Mouse (Mus musculus) kidney, embryonic 15.5 days (tissue): ENCODE data around the gene Psmd9. TPM values are rescaled to one million over a fixed set of nuclear protein-coding genes. Genes with fewer than 3 reads are reported as not detected.
A peak's percentile ranks its signal among the peaks of the same experiment; 100 is the strongest.

Experiments used
- ATAC-seq: fragments of 200-750 bp; cut with Nextera tagmentation; replicated peaks from 2 replicates; pipeline ENCODE4 v1.8.0; 2017; ENCODE audit warnings: moderate TSS enrichment; ENCODE audit not compliant: low FRiP score
- H3K27ac ChIP-seq: fragments of 300-500 bp; sonication (generic); 2 replicates; pipeline ENCODE4 v1.5.1; 2015; ENCODE audit warnings: mild to moderate bottlenecking, inconsistent platforms
- H3K27me3 ChIP-seq: fragments of 300-500 bp; sonication (generic); 2 replicates; pipeline ENCODE4 v1.6.1; 2015; ENCODE audit warnings: inconsistent platforms
- H3K36me3 ChIP-seq: fragments of 300-500 bp; sonication (generic); 2 replicates; pipeline ENCODE4 v1.6.1; 2015; ENCODE audit warnings: inconsistent platforms
- H3K4me1 ChIP-seq: fragments of 300-500 bp; sonication (generic); 2 replicates; pipeline ENCODE4 v1.6.1; 2015; ENCODE audit warnings: inconsistent platforms
- H3K4me2 ChIP-seq: fragments of 300-500 bp; sonication (generic); 2 replicates; pipeline ENCODE4 v1.6.1; 2015; ENCODE audit warnings: moderate library complexity, mild to moderate bottlenecking, inconsistent platforms
- H3K4me3 ChIP-seq: fragments of 300-500 bp; sonication (generic); replicated peaks from 2 replicates; pipeline ENCODE4 v1.5.1; 2015; ENCODE audit warnings: mild to moderate bottlenecking, inconsistent platforms
- H3K9ac ChIP-seq: fragments of 300-500 bp; sonication (generic); 2 replicates; pipeline ENCODE4 v1.6.1; 2015; ENCODE audit warnings: mild to moderate bottlenecking, inconsistent platforms
- H3K9me3 ChIP-seq: fragments of 300-500 bp; sonication (generic); replicated peaks from 2 replicates; pipeline ENCODE4 v1.6.1; 2016; ENCODE audit warnings: inconsistent platforms
- WGBS: fragments of 180-500 bp; shearing (Covaris S2); methylation state at CpG from one replicate; pipeline ENCODE4 v1.1.7; 2015; ENCODE audit warnings: mixed read lengths; 5-methylcytosine and 5-hydroxymethylcytosine counted together
- polyA plus RNA-seq: library from polyadenylated mRNA; unstranded; fragments of >200 nt; fragmentation: Nextera tagmentation; extraction: Ambion mirVana; gene quantifications from 2 replicates; pipeline ENCODE4 v1.2.1, GENCODE M21; 2015

Psmd9 gene
- polyA plus RNA-seq, 1 experiment from 2014 or later = 90.5 TPM

- Histone ChIP-seq H3K27ac (no peak overlapping the region), H3K9ac (no peak overlapping the region), H3K4me3 (no peak overlapping the region), H3K9me3 (no peaks in the 10 kb centered on the region), H3K4me2 (no peak overlapping the region), H3K4me1 (peaks cover 33% of the 10 kb centered on the region), H3K36me3 (no peaks in the 10 kb centered on the region), H3K27me3 (no peaks in the 10 kb centered on the region)
- ATAC-seq = peak; percentile 69; the same call in 1 of the 2 replicates
- WGBS = 61% methylated on average over 23 of the region's 23 CpGs
These were observed 128.0 kb downstream of the Psmd9 start for GRCm38 (mm10) chr5:123296972-123297754.

GRCm38 (mm10) chr5:123297830-123298229 lies 128.6 kb downstream of the Psmd9 start:
- no peak overlapping the region for H3K4me2 ChIP-seq
- no peaks in the 10 kb centered on the region for H3K9me3 ChIP-seq
- 71% methylated on average over 7 of the region's 7 CpGs for WGBS
- H3K27ac ChIP-seq = no peak overlapping the region
- H3K4me3 ChIP-seq = no peak overlapping the region
- no peak overlapping the region for H3K9ac ChIP-seq
- no peak for ATAC-seq
- H3K4me1 ChIP-seq = peaks cover 37% of the 10 kb centered on the region
- H3K36me3 ChIP-seq = no peaks in the 10 kb centered on the region
- no peaks in the 10 kb centered on the region for H3K27me3 ChIP-seq

GRCm38 (mm10) chr5:123298526-123298925 lies 129.3 kb downstream of the Psmd9 start:
- 84% methylated on average over 6 of the region's 6 CpGs for WGBS
- Histone ChIP-seq H3K9me3 (no peaks in the 10 kb centered on the region), H3K4me1 (peaks cover 37% of the 10 kb centered on the region), H3K4me3 (no peak overlapping the region), H3K27ac (no peak overlapping the region), H3K36me3 (no peaks in the 10 kb centered on the region), H3K27me3 (no peaks in the 10 kb centered on the region), H3K9ac (no peak overlapping the region), H3K4me2 (no peak overlapping the region)
- no peak for ATAC-seq

Other genes with a start within 250 kb of the Psmd9 start
- 92.2 and 96.8 TPM in 2 replicates for gene Kdm2b, start 179.6 kb upstream of the Psmd9 start, polyA plus RNA-seq
- 17.5 and 18.5 TPM in 2 replicates for gene Orai1, start 154.3 kb upstream of the Psmd9 start, polyA plus RNA-seq
- 0.26 TPM in 1 of 2 replicates, not detected in the other for gene Morn3, start 122.4 kb upstream of the Psmd9 start, polyA plus RNA-seq
- gene Tmem120b, start 101.0 kb upstream of the Psmd9 start, polyA plus RNA-seq = 15.3 and 19.2 TPM in 2 replicates
- 3.0 and 3.6 TPM in 2 replicates for gene Rhof, start 36.7 kb upstream of the Psmd9 start, polyA plus RNA-seq
- 11.0 and 11.1 TPM in 2 replicates for gene Setd1b, start 27.2 kb upstream of the Psmd9 start, polyA plus RNA-seq
- 0.99 and 1.5 TPM in 2 replicates for gene Hpd, start 13.3 kb downstream of the Psmd9 start, polyA plus RNA-seq
- 1.5 and 1.7 TPM in 2 replicates for gene Wdr66, start 82.7 kb downstream of the Psmd9 start, polyA plus RNA-seq
- 41.7 and 42.5 TPM in 2 replicates for gene Bcl7a, start 174.4 kb downstream of the Psmd9 start, polyA plus RNA-seq
- 18.5 and 18.7 TPM in 2 replicates for gene Mlxip, start 225.4 kb downstream of the Psmd9 start, polyA plus RNA-seq